Mouse (Mus musculus): ENCODE data around the gene Twist2. TPM values are rescaled to one million over a fixed set of nuclear protein-coding genes. Genes with fewer than 3 reads are reported as not detected.

Gene Twist2
- polyA plus RNA-seq (2012) = 0.03 TPM in 1 of 2 replicates, not detected in the other

GRCm38 (mm10) chr1:91800967-91801843 lies at the start of gene Twist2:
Gene Twist2, plus strand, starts transcription at chr1:91801461.

